ENCODE assay signal across 25 mouse cellular contexts in the genomic region with DNA sequence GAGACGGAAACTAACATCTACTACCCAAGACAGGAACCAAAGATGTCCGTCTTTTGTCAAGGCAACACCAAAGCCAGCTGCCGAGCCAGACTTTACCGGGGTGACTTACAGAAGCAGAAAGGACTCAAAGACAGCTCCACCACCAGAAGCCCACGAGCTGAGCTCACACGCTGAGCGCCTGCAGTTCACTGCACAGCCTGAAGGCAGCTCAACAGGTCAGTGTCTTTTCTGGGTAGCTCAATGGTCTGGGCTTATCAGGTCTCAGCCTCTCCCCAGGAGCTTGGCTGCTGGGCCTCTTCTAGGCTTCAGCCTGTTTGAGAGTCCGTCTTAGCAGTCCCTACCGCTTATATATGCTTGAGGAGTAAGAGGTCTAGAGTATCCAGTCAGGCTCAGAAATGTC. TPM values are rescaled to one million over a fixed set of nuclear protein-coding genes. Genes with fewer than 3 reads are reported as not detected.
"Had no signal": no experiment of that assay in that cellular context is flagged by ENCODE, and none has a peak within 500 bp of the region (broad histone marks: within the 10 kb centered on the region; RNA-seq: fewer than 3 reads in every experiment).

No protein-coding gene starts in this region.

- H3K27ac ChIP-seq: limb, embryonic 12.5 days; limb, embryonic 15.5 days; liver, embryonic 15.5 days; lung, embryonic 15.5 days; midbrain, embryonic 12.5 days; midbrain, embryonic 15.5 days; neural tube, embryonic 13.5 days; stomach, embryonic 15.5 days had no signal

- H3K4me2 ChIP-seq: limb, embryonic 12.5 days; limb, embryonic 15.5 days; liver, embryonic 11.5 days; liver, embryonic 15.5 days; lung, embryonic 15.5 days; midbrain, embryonic 12.5 days; midbrain, embryonic 15.5 days; neural tube, embryonic 13.5 days; stomach, embryonic 15.5 days had no signal

- DNase-seq: kidney, adult 18-20 months; kidney, adult 9 months; kidney, postnatal 14 days; left cerebral cortex, postnatal 4 days; lung, adult 18-20 months; lung, postnatal 10 days; lung, postnatal 36 days; retina, postnatal 1 day; right cerebral cortex, postnatal 25 days; spleen, adult 18-20 months; thymus, adult 18-20 months; thymus, postnatal 36 days had no signal

- H3K9me3 ChIP-seq: limb, embryonic 12.5 days; limb, embryonic 15.5 days; liver, embryonic 15.5 days; lung, embryonic 15.5 days; megakaryocyte, embryonic 14.5 days; midbrain, embryonic 12.5 days; midbrain, embryonic 15.5 days; neural tube, embryonic 13.5 days; stomach, embryonic 15.5 days had no signal

- H3K27me3 ChIP-seq: limb, embryonic 12.5 days; limb, embryonic 15.5 days; liver, embryonic 15.5 days; lung, embryonic 15.5 days; megakaryocyte, embryonic 14.5 days; midbrain, embryonic 12.5 days; midbrain, embryonic 15.5 days; neural tube, embryonic 13.5 days; stomach, embryonic 15.5 days had no signal

- H3K4me3 ChIP-seq: limb, embryonic 12.5 days; limb, embryonic 15.5 days; liver, embryonic 15.5 days; lung, embryonic 15.5 days; megakaryocyte, embryonic 14.5 days; midbrain, embryonic 12.5 days; midbrain, embryonic 15.5 days; myocyte; neural tube, embryonic 13.5 days; stomach, embryonic 15.5 days had no signal

- ATAC-seq: midbrain, embryonic 15.5 days had no signal

- H3K9ac ChIP-seq: limb, embryonic 12.5 days; limb, embryonic 15.5 days; liver, embryonic 15.5 days; lung, embryonic 15.5 days; midbrain, embryonic 12.5 days; midbrain, embryonic 15.5 days; neural tube, embryonic 13.5 days; stomach, embryonic 15.5 days had no signal

- H3K4me1 ChIP-seq: limb, embryonic 12.5 days; limb, embryonic 15.5 days; liver, embryonic 15.5 days; lung, embryonic 15.5 days; megakaryocyte, embryonic 14.5 days; midbrain, embryonic 12.5 days; midbrain, embryonic 15.5 days; neural tube, embryonic 13.5 days; stomach, embryonic 15.5 days had no signal

RNA-seq across cellular contexts. Expression of gene Prrt4, which starts 46.3 kb away (rescaled TPM):
- total RNA-seq: monocyte, adult 5-6 weeks; neutrophil, adult 5-6 weeks had no signal
